ENCODE assay signal across 13 mouse cellular contexts in genomic region chr15:102970740-102971139, GRCm38 (mm10). TPM values are rescaled to one million over a fixed set of nuclear protein-coding genes. Genes with fewer than 3 reads are reported as not detected.
DNase-seq lines count a peak whose midpoint lies in the region; ATAC-seq and TF ChIP-seq lines count a peak whose summit lies in the region.
"Had no signal": no experiment of that assay in that cellular context is flagged by ENCODE, and none has a peak within 500 bp of the region (broad histone marks: within the 10 kb centered on the region; RNA-seq: fewer than 3 reads in every experiment).

No protein-coding gene starts in this region.

- no peaks in the 10 kb centered on the region for H3K36me3 ChIP-seq in liver, postnatal 0 days (replicated peaks; ENCODE audit: insufficient read depth, low read length)
- no peaks in the 10 kb centered on the region for H3K36me3 ChIP-seq in liver, embryonic 12.5 days
- H3K36me3 ChIP-seq in neural tube, embryonic 12.5 days = no peaks in the 10 kb centered on the region

- H3K4me1 ChIP-seq in liver, postnatal 0 days (ENCODE audit: insufficient read depth) = no peaks in the 10 kb centered on the region
- H3K4me1 ChIP-seq in liver, embryonic 12.5 days = no peaks in the 10 kb centered on the region
- peaks cover 8% of the 10 kb centered on the region for H3K4me1 ChIP-seq in neural tube, embryonic 12.5 days

- WGBS in liver, postnatal 0 days (ENCODE audit: insufficient replicate concordance) = 2% methylated on average over 12 of the region's 12 CpGs
- 3% methylated on average over 12 of the region's 12 CpGs for WGBS in liver, embryonic 12.5 days (ENCODE audit: insufficient replicate concordance)
- WGBS in neural tube, embryonic 12.5 days = 2% methylated on average over 12 of the region's 12 CpGs

- no peak for ATAC-seq in CD4-positive, CD25-positive, alpha-beta regulatory T cell, adult 4 months
- no peak for ATAC-seq in liver, postnatal 0 days
- ATAC-seq in liver, embryonic 12.5 days = no peak
- ATAC-seq in neural tube, embryonic 12.5 days (ENCODE audit: low FRiP score, low read depth) = no peak
- ATAC-seq: hindbrain, embryonic 16.5 days had no signal

- no peak overlapping the region for H3K4me3 ChIP-seq in liver, postnatal 0 days (ENCODE audit: low read depth, low read length)
- no peak overlapping the region for H3K4me3 ChIP-seq in liver, embryonic 12.5 days
- H3K4me3 ChIP-seq in neural tube, embryonic 12.5 days = peak overlapping the region; percentile 28

- no peak for TF ChIP-seq EP300 in liver, postnatal 0 days (IDR thresholded peaks at IDR 0.05; ENCODE audit: low read depth)

- H3K27ac ChIP-seq in liver, postnatal 0 days (ENCODE audit: low read depth) = no peak overlapping the region
- no peak overlapping the region for H3K27ac ChIP-seq in liver, embryonic 12.5 days
- H3K27ac ChIP-seq in neural tube, embryonic 12.5 days = peak overlapping the region; percentile 57; the same call in 1 of the 2 replicates

- H3K27me3 ChIP-seq in liver, postnatal 0 days (ENCODE audit: insufficient read depth, low read length) = peaks cover 98% of the 10 kb centered on the region
- peaks cover 99% of the 10 kb centered on the region for H3K27me3 ChIP-seq in liver, embryonic 12.5 days (replicated peaks)
- peaks cover 71% of the 10 kb centered on the region for H3K27me3 ChIP-seq in neural tube, embryonic 12.5 days (replicated peaks)

- TF ChIP-seq POLR2A in brain, embryonic 14.5 days (IDR thresholded peaks at IDR 0.05; ENCODE audit: borderline replicate concordance, extremely low read depth, insufficient read depth, insufficient read length, poor library complexity, severe bottlenecking) = no peak

- no peak overlapping the region for H3K9ac ChIP-seq in liver, postnatal 0 days (replicated peaks)
- H3K9ac ChIP-seq in liver, embryonic 12.5 days = no peak overlapping the region
- peak overlapping the region; percentile 100 for H3K9ac ChIP-seq in neural tube, embryonic 12.5 days

- no peak overlapping the region for H3K4me2 ChIP-seq in liver, postnatal 0 days (ENCODE audit: low read depth, low read length)
- H3K4me2 ChIP-seq in liver, embryonic 12.5 days = no peak overlapping the region
- H3K4me2 ChIP-seq in neural tube, embryonic 12.5 days (replicated peaks) = peak overlapping the region; percentile 86

- DNase-seq in CD4-positive, CD25-positive, alpha-beta regulatory T cell, adult 2 months (ENCODE audit: low read depth, low spot score) = peak; percentile 46
- DNase-seq in liver, postnatal 0 days = no peak
- DNase-seq in brain, embryonic 14.5 days (ENCODE audit: low read depth) = peak; percentile 61
- no peak for DNase-seq in right cerebral cortex, postnatal 14 days
- DNase-seq in thymus, postnatal 10 days (ENCODE audit: low spot score in 2 of 2) = no peak
- DNase-seq: heart, adult 18-20 months; thymus, adult 18-20 months had no signal

- H3K9me3 ChIP-seq in liver, postnatal 0 days (ENCODE audit: low read length) = no peaks in the 10 kb centered on the region
- H3K9me3 ChIP-seq in liver, embryonic 12.5 days (replicated peaks) = no peaks in the 10 kb centered on the region
- H3K9me3 ChIP-seq in neural tube, embryonic 12.5 days = no peaks in the 10 kb centered on the region

- TF ChIP-seq CTCF in liver, postnatal 0 days (IDR thresholded peaks at IDR 0.05; ENCODE audit: low read depth) = peak; percentile 16; the same call in 1 of the 2 replicates
- TF ChIP-seq CTCF in brain, embryonic 14.5 days (IDR thresholded peaks at IDR 0.05; ENCODE audit: borderline replicate concordance, extremely low read depth, insufficient read depth, insufficient read length) = peak; percentile 29; the same call in 1 of the 2 replicates

RNA-seq across cellular contexts. Expression of gene Hoxc5, which starts 3.5 kb away (rescaled TPM):
- not detected for polyA plus RNA-seq in CD4-positive, CD25-positive, alpha-beta regulatory T cell, adult 4 months (2017; shearing (Covaris generic))
- polyA plus RNA-seq in liver, postnatal 0 days (2015; fragmentation: Nextera tagmentation; extraction: Ambion mirVana) = not detected in 2 replicates
- polyA plus RNA-seq in liver, embryonic 12.5 days (2016; fragmentation: Nextera tagmentation; extraction: Ambion mirVana) = 0.92 and 1.2 TPM in 2 replicates
- 1.0 and 7.0 TPM in 2 replicates for polyA plus RNA-seq in brain, embryonic 14.5 days (2012; rRNA removed)
- polyA plus RNA-seq in neural tube, embryonic 12.5 days (2016; fragmentation: Nextera tagmentation; extraction: Ambion mirVana) = 32.1 and 35.5 TPM in 2 replicates
- polyA plus RNA-seq: cortical plate, adult 2 months had no signal

RNA-seq across cellular contexts. Expression of gene Hoxc10, which starts 4.1 kb away (rescaled TPM):
- polyA plus RNA-seq in CD4-positive, CD25-positive, alpha-beta regulatory T cell, adult 4 months (2017; shearing (Covaris generic)) = not detected
- polyA plus RNA-seq in liver, postnatal 0 days (2015; fragmentation: Nextera tagmentation; extraction: Ambion mirVana) = not detected in 2 replicates
- not detected in 2 replicates for polyA plus RNA-seq in liver, embryonic 12.5 days (2016; fragmentation: Nextera tagmentation; extraction: Ambion mirVana)
- polyA plus RNA-seq in brain, embryonic 14.5 days (2012; rRNA removed) = 0.03 TPM in 1 of 2 replicates, not detected in the other
- polyA plus RNA-seq in neural tube, embryonic 12.5 days (2016; fragmentation: Nextera tagmentation; extraction: Ambion mirVana) = 62.1 and 77.3 TPM in 2 replicates
- polyA plus RNA-seq: cortical plate, adult 2 months; hindbrain, embryonic 16.5 days; lung, embryonic 16.5 days had no signal

RNA-seq across cellular contexts. Expression of gene Hoxc9, which starts 5.5 kb away (rescaled TPM):
- polyA plus RNA-seq in CD4-positive, CD25-positive, alpha-beta regulatory T cell, adult 4 months (2017; shearing (Covaris generic)) = not detected
- not detected in 2 replicates for polyA plus RNA-seq in liver, postnatal 0 days (2015; fragmentation: Nextera tagmentation; extraction: Ambion mirVana)
- 0.07 TPM in 1 of 2 replicates, not detected in the other for polyA plus RNA-seq in liver, embryonic 12.5 days (2016; fragmentation: Nextera tagmentation; extraction: Ambion mirVana)
- not detected in 2 replicates for polyA plus RNA-seq in brain, embryonic 14.5 days (2012; rRNA removed)
- 45.2 and 47.4 TPM in 2 replicates for polyA plus RNA-seq in neural tube, embryonic 12.5 days (2016; fragmentation: Nextera tagmentation; extraction: Ambion mirVana)
- polyA plus RNA-seq: cortical plate, adult 2 months; lung, embryonic 16.5 days had no signal

RNA-seq across cellular contexts. Expression of gene Hoxc11, which starts 16.5 kb away (rescaled TPM):
- polyA plus RNA-seq in CD4-positive, CD25-positive, alpha-beta regulatory T cell, adult 4 months (2017; shearing (Covaris generic)) = not detected
- polyA plus RNA-seq in liver, postnatal 0 days (2015; fragmentation: Nextera tagmentation; extraction: Ambion mirVana) = not detected in 2 replicates
- not detected in 2 replicates for polyA plus RNA-seq in liver, embryonic 12.5 days (2016; fragmentation: Nextera tagmentation; extraction: Ambion mirVana)
- not detected in 2 replicates for polyA plus RNA-seq in brain, embryonic 14.5 days (2012; rRNA removed)
- polyA plus RNA-seq in neural tube, embryonic 12.5 days (2016; fragmentation: Nextera tagmentation; extraction: Ambion mirVana) = 4.3 and 5.7 TPM in 2 replicates
- polyA plus RNA-seq: cortical plate, adult 2 months; hindbrain, embryonic 16.5 days; lung, embryonic 16.5 days had no signal

RNA-seq across cellular contexts. Expression of gene Hoxc8, which starts 19.7 kb away (rescaled TPM):
- under 1 TPM in 1 of 2 experiments, not detected in 1; 0.43 TPM for polyA plus RNA-seq in CD4-positive, CD25-positive, alpha-beta regulatory T cell, adult 4 months (2017; shearing (Covaris generic))
- not detected in 2 replicates for polyA plus RNA-seq in liver, postnatal 0 days (2015; fragmentation: Nextera tagmentation; extraction: Ambion mirVana)
- polyA plus RNA-seq in liver, embryonic 12.5 days (2016; fragmentation: Nextera tagmentation; extraction: Ambion mirVana) = 0.08 and 0.22 TPM in 2 replicates
- not detected in 2 replicates for polyA plus RNA-seq in brain, embryonic 14.5 days (2012; rRNA removed)
- polyA plus RNA-seq in neural tube, embryonic 12.5 days (2016; fragmentation: Nextera tagmentation; extraction: Ambion mirVana) = 44.5 and 65.6 TPM in 2 replicates
- polyA plus RNA-seq: cortical plate, adult 2 months had no signal

Comparison
In these comparisons a context has a peak if more than half of its experiments do, and no peak if none do; other contexts are left out.
1. DNase-seq: peak in CD4-positive, CD25-positive, alpha-beta regulatory T cell, adult 2 months (single experiment) and brain, embryonic 14.5 days (single experiment); none in liver, postnatal 0 days (single experiment), right cerebral cortex, postnatal 14 days (single experiment) and thymus, postnatal 10 days (0 of 2).
2. RNA of gene Hoxc10, which starts 4.1 kb away (polyA plus RNA-seq): 62.1 to 77.3 TPM in neural tube, embryonic 12.5 days; not detected in CD4-positive, CD25-positive, alpha-beta regulatory T cell, adult 4 months, not detected in liver, postnatal 0 days, not detected in liver, embryonic 12.5 days and 0.03 TPM in brain, embryonic 14.5 days; every median in the first group is over 10 times any median in the second.
3. RNA of gene Hoxc9, which starts 5.5 kb away (polyA plus RNA-seq): 45.2 to 47.4 TPM in neural tube, embryonic 12.5 days; 0.07 TPM in liver, embryonic 12.5 days, not detected in CD4-positive, CD25-positive, alpha-beta regulatory T cell, adult 4 months, not detected in liver, postnatal 0 days and not detected in brain, embryonic 14.5 days; every median in the first group is over 10 times any median in the second.